Mouse (Mus musculus): ENCODE measurements at regions not wholly inside any gene's neighbourhood (a gene's known extent, or its start where the extent isn't known, plus 50 kb on each side); places are given as distances from the start of the nearest gene placed in this dataset.

GRCm38 (mm10) chr10:10270297-10270696 is 201.8 kb downstream of the Adgb start:
- H3K4me1 ChIP-seq (ENCODE audit: control insufficient read depth, insufficient read depth, low read length): no peaks in the 10 kb centered on the region
- TF ChIP-seq CTCF (IDR thresholded peaks at IDR 0.05; ENCODE audit: borderline replicate concordance, insufficient read depth, low read length) (no peak), POLR2A (IDR thresholded peaks at IDR 0.05; ENCODE audit: low read depth, low read length) (no peak)
- no peak overlapping the region for H3K27ac ChIP-seq (ENCODE audit: insufficient read depth, low read length)
- H3K4me3 ChIP-seq (ENCODE audit: insufficient read depth, low read length): no peak overlapping the region

GRCm38 (mm10) chr10:10252540-10253318 is 219.4 kb downstream of the Adgb start:
- TF ChIP-seq CTCF (IDR thresholded peaks at IDR 0.05; ENCODE audit: borderline replicate concordance, insufficient read depth, low read length) (peak; percentile 50; the same call in 1 of the 2 replicates), POLR2A (IDR thresholded peaks at IDR 0.05; ENCODE audit: low read depth, low read length) (no peak)
- no peak overlapping the region for H3K4me3 ChIP-seq (ENCODE audit: insufficient read depth, low read length)
- peak overlapping the region; percentile 42 for H3K27ac ChIP-seq (ENCODE audit: insufficient read depth, low read length)
- peaks cover 3% of the 10 kb centered on the region; the same call in 1 of the 2 replicates for H3K4me1 ChIP-seq (ENCODE audit: control insufficient read depth, insufficient read depth, low read length)

DNA sequence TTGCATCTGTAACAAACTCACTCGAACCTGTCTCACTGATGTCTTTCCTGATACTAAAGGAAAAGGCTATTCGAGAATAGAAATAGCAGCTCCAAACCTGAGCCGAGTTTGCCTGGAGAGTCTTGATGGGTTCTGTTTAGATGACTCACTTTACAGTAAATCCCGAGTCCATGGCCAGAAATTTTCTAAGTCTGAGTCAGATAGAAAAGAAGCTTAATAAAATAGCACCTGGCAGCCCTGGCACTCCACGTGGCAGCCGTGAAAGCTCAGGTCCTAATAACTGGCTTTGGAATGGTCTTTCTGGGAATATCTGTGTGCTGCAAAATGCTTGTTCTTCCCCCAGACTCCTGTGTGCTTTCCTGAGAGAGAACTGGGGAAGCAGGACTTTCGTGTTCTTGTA is 220.0 kb downstream of the Adgb start:
- TF ChIP-seq CTCF (IDR thresholded peaks at IDR 0.05; ENCODE audit: borderline replicate concordance, insufficient read depth, low read length) (no peak), POLR2A (IDR thresholded peaks at IDR 0.05; ENCODE audit: low read depth, low read length) (no peak)
- H3K4me1 ChIP-seq (ENCODE audit: control insufficient read depth, insufficient read depth, low read length): peaks cover 3% of the 10 kb centered on the region; the same call in 1 of the 2 replicates
- no peak overlapping the region for H3K4me3 ChIP-seq (ENCODE audit: insufficient read depth, low read length)
- H3K27ac ChIP-seq (ENCODE audit: insufficient read depth, low read length): peak overlapping the region; percentile 72

GRCm38 (mm10) chr10:10234894-10235523 is 237.1 kb downstream of the Adgb start:
- Histone ChIP-seq H3K27ac (ENCODE audit: insufficient read depth, low read length) (no peak overlapping the region; the same call in 1 of the 2 replicates), H3K4me3 (ENCODE audit: insufficient read depth, low read length) (no peak overlapping the region), H3K4me1 (ENCODE audit: control insufficient read depth, insufficient read depth, low read length) (peaks cover 5% of the 10 kb centered on the region; the same call in 1 of the 2 replicates)
- TF ChIP-seq POLR2A (IDR thresholded peaks at IDR 0.05; ENCODE audit: low read depth, low read length) (no peak), CTCF (IDR thresholded peaks at IDR 0.05; ENCODE audit: borderline replicate concordance, insufficient read depth, low read length) (no peak)

DNA sequence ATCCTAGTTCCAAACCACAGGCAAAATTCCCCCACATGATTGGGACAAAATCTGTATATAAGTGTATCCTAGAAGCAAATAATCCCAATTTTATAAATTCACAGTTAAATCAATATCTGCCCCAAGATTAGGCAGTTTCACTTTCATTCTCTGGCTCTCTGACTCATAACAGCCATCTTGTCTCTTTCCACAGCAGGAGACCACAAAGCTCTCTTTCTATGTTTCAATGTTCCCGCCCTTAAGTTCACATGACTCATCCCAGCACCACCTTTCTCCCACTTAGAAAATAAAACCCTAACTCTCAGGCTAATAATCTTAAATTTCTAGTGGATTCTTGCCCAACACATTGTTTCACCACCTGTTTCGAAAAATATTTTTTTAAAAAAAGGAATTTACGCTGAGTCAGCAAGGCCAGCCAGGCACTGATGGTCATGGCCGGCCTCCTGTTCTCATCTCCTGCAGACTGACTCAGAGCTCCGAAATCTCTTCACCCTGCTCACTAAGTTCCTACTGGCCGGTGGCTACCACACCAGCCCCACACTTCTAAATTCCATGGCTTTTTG is 247.5 kb downstream of the Adgb start:
- Histone ChIP-seq H3K4me3 (ENCODE audit: insufficient read depth, low read length) (no peak overlapping the region), H3K27ac (ENCODE audit: insufficient read depth, low read length) (no peak overlapping the region), H3K4me1 (ENCODE audit: control insufficient read depth, insufficient read depth, low read length) (no peaks in the 10 kb centered on the region)
- no peak for TF ChIP-seq POLR2A (IDR thresholded peaks at IDR 0.05; ENCODE audit: low read depth, low read length)
- TF ChIP-seq CTCF (IDR thresholded peaks at IDR 0.05; ENCODE audit: borderline replicate concordance, insufficient read depth, low read length): no peak

DNA sequence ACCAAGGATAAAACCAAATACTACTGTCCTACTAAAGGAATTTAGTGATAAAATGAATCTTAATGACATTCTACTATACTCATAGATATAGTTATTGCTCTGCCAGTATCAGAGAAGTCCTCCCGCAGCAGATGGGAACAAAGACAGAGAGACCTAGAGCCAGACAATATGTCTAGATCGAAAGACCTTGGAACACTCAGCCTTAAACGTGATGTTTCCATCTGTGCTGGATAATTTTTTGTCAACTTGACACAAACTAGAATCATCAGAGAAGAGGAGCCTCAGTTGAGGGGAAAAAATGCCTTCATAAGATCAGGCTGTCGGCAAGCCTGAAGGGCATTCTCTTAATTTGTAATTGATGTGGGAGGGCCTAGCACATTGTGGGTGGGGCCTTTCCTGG is 252.4 kb downstream of the Adgb start:
- Histone ChIP-seq H3K27ac (ENCODE audit: insufficient read depth, low read length) (no peak overlapping the region), H3K4me1 (ENCODE audit: control insufficient read depth, insufficient read depth, low read length) (no peaks in the 10 kb centered on the region), H3K4me3 (ENCODE audit: insufficient read depth, low read length) (no peak overlapping the region)
- TF ChIP-seq CTCF (IDR thresholded peaks at IDR 0.05; ENCODE audit: borderline replicate concordance, insufficient read depth, low read length) (no peak), POLR2A (IDR thresholded peaks at IDR 0.05; ENCODE audit: low read depth, low read length) (no peak)

DNA sequence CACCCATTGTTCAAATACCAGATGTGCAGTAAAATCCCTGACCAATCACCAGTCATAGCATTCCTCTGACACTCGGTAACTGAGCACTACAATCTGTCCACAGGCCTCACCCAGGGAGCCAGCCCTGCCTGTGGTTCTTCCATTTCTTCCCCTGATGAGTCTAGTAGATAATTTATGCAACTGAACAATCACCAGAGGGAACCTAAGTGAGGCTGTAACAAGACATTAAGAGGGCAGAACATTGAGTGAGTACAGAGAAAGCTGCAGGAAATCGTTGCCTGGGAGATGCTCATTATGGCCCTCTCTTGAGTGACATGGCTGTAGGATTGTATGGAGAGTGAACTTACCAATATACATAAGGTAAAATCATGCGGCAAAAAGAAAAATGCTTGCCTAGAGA is 255.2 kb downstream of the Adgb start:
- no peak for TF ChIP-seq CTCF (IDR thresholded peaks at IDR 0.05; ENCODE audit: borderline replicate concordance, insufficient read depth, low read length)
- no peak for TF ChIP-seq POLR2A (IDR thresholded peaks at IDR 0.05; ENCODE audit: low read depth, low read length)
- no peaks in the 10 kb centered on the region for H3K4me1 ChIP-seq (ENCODE audit: control insufficient read depth, insufficient read depth, low read length)
- H3K4me3 ChIP-seq (ENCODE audit: insufficient read depth, low read length): no peak overlapping the region
- no peak overlapping the region for H3K27ac ChIP-seq (ENCODE audit: insufficient read depth, low read length)

GRCm38 (mm10) chr10:10215376-10215775 is 256.8 kb downstream of the Adgb start:
- Histone ChIP-seq H3K4me1 (ENCODE audit: control insufficient read depth, insufficient read depth, low read length) (no peaks in the 10 kb centered on the region), H3K4me3 (ENCODE audit: insufficient read depth, low read length) (no peak overlapping the region), H3K27ac (ENCODE audit: insufficient read depth, low read length) (no peak overlapping the region)
- TF ChIP-seq CTCF (IDR thresholded peaks at IDR 0.05; ENCODE audit: borderline replicate concordance, insufficient read depth, low read length) (no peak), POLR2A (IDR thresholded peaks at IDR 0.05; ENCODE audit: low read depth, low read length) (no peak)

DNA sequence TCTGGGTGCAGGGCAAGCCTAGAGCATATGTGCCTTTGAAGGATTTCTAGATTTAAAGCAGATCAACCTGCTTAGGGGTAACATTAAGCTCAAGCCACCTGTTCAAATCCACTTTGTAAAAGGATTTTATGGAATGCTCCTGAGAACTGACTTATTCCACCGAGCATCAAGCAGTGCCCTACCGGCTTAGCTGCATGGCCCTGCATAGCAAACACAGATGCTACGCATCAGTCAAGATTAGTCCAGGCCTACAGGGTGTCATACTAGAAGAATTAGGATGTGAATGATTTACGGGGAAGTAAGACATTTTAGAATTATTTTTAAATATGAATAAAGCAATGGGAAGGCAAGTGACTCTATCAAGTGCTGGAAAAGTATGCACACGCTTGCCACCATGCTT is 263.8 kb downstream of the Adgb start:
- no peaks in the 10 kb centered on the region for H3K4me1 ChIP-seq (ENCODE audit: control insufficient read depth, insufficient read depth, low read length)
- H3K27ac ChIP-seq (ENCODE audit: insufficient read depth, low read length): no peak overlapping the region
- TF ChIP-seq POLR2A (IDR thresholded peaks at IDR 0.05; ENCODE audit: low read depth, low read length) (no peak), CTCF (IDR thresholded peaks at IDR 0.05; ENCODE audit: borderline replicate concordance, insufficient read depth, low read length) (no peak)
- H3K4me3 ChIP-seq (ENCODE audit: insufficient read depth, low read length): no peak overlapping the region

Data from embryonic fibroblast, embryonic 13.5 days (primary cell).